Mouse (Mus musculus): ENCODE measurements around the gene Lbr.

GRCm38 (mm10) chr1:181839746-181840366, 3.0 kb downstream of the Lbr start:
- TF ChIP-seq CTCF (IDR thresholded peaks at IDR 0.05; ENCODE audit: borderline replicate concordance, insufficient read depth, low read depth, low read length) (no peak), POLR2A (IDR thresholded peaks at IDR 0.05; ENCODE audit: borderline replicate concordance, insufficient read depth, low read length) (no peak)

Data from cerebellum, adult 2 months (tissue).